Mouse (Mus musculus): ENCODE results near the gene Tfap2a. TPM values are rescaled to one million over a fixed set of nuclear protein-coding genes. Genes with fewer than 3 reads are reported as not detected.

Gene Tfap2a
- polyA plus RNA-seq, 1 experiment from 2014 or later = 10.1 TPM

- no peak overlapping the region for H3K4me2 ChIP-seq
- peaks cover 4% of the 10 kb centered on the region; the same call in 1 of the 2 replicates for H3K9me3 ChIP-seq
- H3K4me3 ChIP-seq (replicated peaks) = no peak overlapping the region
- peaks cover 19% of the 10 kb centered on the region for H3K4me1 ChIP-seq (replicated peaks)
- 3% methylated on average over 25 of the region's 25 CpGs for WGBS
- no peak for ATAC-seq (ENCODE audit: insufficient number of reproducible peaks, insufficient read depth, low FRiP score, low TSS enrichment, low read depth)
- H3K36me3 ChIP-seq = no peaks in the 10 kb centered on the region
- H3K27me3 ChIP-seq = peaks cover 93% of the 10 kb centered on the region
- H3K9ac ChIP-seq (replicated peaks) = no peak overlapping the region
- no peak overlapping the region for H3K27ac ChIP-seq
Measured at GRCm38 (mm10) chr13:40741841-40742550, 3.8 kb upstream of the Tfap2a start.

DNA sequence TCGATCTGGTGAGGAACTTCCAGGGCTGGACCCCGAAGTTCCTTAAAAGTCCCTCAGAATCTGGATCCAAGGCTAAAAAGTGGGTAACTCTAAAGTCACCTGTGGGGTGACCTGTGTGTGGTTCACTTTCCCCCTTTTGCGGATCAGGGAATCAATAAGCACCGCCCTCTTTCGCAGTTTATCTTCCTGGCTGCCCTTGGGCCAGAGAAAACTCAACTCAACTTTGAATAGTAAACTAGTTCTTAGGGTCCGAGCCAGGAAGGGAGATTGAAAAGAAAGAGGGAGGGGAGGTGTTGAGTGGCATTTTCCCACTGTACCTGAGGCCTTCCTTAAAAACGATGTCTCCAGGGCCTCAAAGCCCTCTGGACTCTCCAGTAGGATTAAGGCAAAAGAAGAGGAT, 3.3 kb upstream of the Tfap2a start:
- Histone ChIP-seq H3K4me3 (replicated peaks) (no peak overlapping the region), H3K27ac (no peak overlapping the region), H3K27me3 (peaks cover 98% of the 10 kb centered on the region), H3K4me2 (no peak overlapping the region), H3K4me1 (replicated peaks) (peaks cover 19% of the 10 kb centered on the region), H3K9ac (replicated peaks) (no peak overlapping the region), H3K36me3 (no peaks in the 10 kb centered on the region), H3K9me3 (peaks cover 4% of the 10 kb centered on the region; the same call in 1 of the 2 replicates)
- ATAC-seq (ENCODE audit: insufficient number of reproducible peaks, insufficient read depth, low FRiP score, low TSS enrichment, low read depth) = no peak
- 2% methylated on average over 7 of the region's 7 CpGs for WGBS

DNA sequence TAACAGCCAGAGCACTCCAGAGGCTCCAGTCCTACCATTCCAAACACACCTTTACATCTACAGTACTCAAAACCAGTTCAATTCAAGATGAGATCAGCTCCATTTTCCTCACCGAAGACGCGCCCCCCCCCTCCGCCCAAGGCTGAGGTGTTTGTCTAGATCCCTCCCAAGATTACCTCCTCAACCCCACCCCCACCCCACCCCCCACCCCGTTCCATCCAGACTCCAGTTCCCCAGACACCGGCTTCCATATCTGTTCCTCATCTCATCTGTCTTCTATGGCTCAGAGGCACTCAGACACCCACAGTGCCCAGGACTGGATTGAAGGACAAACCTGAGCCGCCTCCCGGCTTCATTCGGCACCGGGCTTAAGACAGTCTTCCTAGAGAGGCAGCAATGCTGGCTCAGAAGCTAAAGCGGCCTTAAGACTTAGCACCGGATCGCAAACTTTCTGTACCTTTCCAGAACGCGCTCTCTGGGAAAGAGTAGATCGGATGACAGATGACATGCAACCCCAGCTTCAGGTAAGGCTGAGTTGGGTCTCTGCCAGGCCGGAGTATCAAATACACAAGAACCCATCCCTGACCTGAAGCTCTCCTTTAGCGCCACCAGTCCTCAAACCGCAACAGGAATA, 2.7 kb upstream of the Tfap2a start:
- peaks cover 100% of the 10 kb centered on the region for H3K27me3 ChIP-seq
- peaks cover 3% of the 10 kb centered on the region; the same call in 1 of the 2 replicates for H3K9me3 ChIP-seq
- no peak overlapping the region for H3K4me3 ChIP-seq (replicated peaks)
- 3% methylated on average over 19 of the region's 19 CpGs for WGBS
- H3K36me3 ChIP-seq = no peaks in the 10 kb centered on the region
- peaks cover 22% of the 10 kb centered on the region for H3K4me1 ChIP-seq (replicated peaks)
- no peak for ATAC-seq (ENCODE audit: insufficient number of reproducible peaks, insufficient read depth, low FRiP score, low TSS enrichment, low read depth)
- no peak overlapping the region for H3K4me2 ChIP-seq
- no peak overlapping the region for H3K27ac ChIP-seq
- H3K9ac ChIP-seq (replicated peaks) = no peak overlapping the region

GRCm38 (mm10) chr13:40739901-40740300, 1.7 kb upstream of the Tfap2a start:
- Histone ChIP-seq H3K4me2 (no peak overlapping the region), H3K4me1 (replicated peaks) (peaks cover 24% of the 10 kb centered on the region), H3K9me3 (no peaks in the 10 kb centered on the region), H3K4me3 (replicated peaks) (no peak overlapping the region), H3K36me3 (no peaks in the 10 kb centered on the region), H3K27me3 (peaks cover 99% of the 10 kb centered on the region), H3K27ac (no peak overlapping the region), H3K9ac (replicated peaks) (no peak overlapping the region)
- ATAC-seq (ENCODE audit: insufficient number of reproducible peaks, insufficient read depth, low FRiP score, low TSS enrichment, low read depth) = no peak
- 2% methylated on average over 10 of the region's 10 CpGs for WGBS

- H3K4me1 ChIP-seq (replicated peaks) = peaks cover 22% of the 10 kb centered on the region
- H3K9me3 ChIP-seq = no peaks in the 10 kb centered on the region
- no peak for ATAC-seq (ENCODE audit: insufficient number of reproducible peaks, insufficient read depth, low FRiP score, low TSS enrichment, low read depth)
- no peak overlapping the region for H3K4me3 ChIP-seq (replicated peaks)
- peak overlapping the region; percentile 43; the same call in 1 of the 2 replicates for H3K4me2 ChIP-seq
- H3K27ac ChIP-seq = no peak overlapping the region
- under 1% methylated on average over 17 of the region's 17 CpGs for whole genome bisulfite sequencing
- H3K27me3 ChIP-seq = peaks cover 99% of the 10 kb centered on the region
- no peak overlapping the region for H3K9ac ChIP-seq (replicated peaks)
- H3K36me3 ChIP-seq = no peaks in the 10 kb centered on the region
Measured at GRCm38 (mm10) chr13:40739121-40739650, 1.0 kb upstream of the Tfap2a start.

DNA sequence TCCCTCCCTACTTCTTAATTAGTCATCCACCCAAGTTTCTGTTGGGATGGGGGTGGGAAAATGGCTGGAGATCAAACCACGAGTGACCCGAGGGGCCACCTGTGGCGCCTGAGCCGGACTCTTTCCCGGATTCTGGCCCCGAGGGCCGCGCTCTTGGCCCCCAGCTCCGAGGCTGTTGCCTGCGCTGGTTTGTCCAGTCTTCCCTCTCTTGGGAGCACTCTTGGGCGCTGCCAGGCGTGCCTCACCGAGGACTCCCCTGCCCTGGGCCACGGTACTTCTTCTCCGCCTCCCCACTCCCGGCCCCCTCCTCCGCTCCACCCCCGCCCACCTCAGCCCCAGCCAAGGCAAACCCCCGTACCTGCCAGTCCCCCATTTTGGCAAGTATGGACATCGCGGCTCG, 415 bp downstream of the Tfap2a start:
- Histone ChIP-seq H3K9ac (replicated peaks) (no peak overlapping the region), H3K9me3 (no peaks in the 10 kb centered on the region), H3K4me1 (replicated peaks) (peaks cover 29% of the 10 kb centered on the region), H3K27me3 (peaks cover 98% of the 10 kb centered on the region), H3K4me2 (peak overlapping the region; percentile 43), H3K4me3 (replicated peaks) (peak overlapping the region; percentile 28), H3K36me3 (no peaks in the 10 kb centered on the region), H3K27ac (no peak overlapping the region)
- no peak for ATAC-seq (ENCODE audit: insufficient number of reproducible peaks, insufficient read depth, low FRiP score, low TSS enrichment, low read depth)
- WGBS = 2% methylated on average over 22 of the region's 22 CpGs

DNA sequence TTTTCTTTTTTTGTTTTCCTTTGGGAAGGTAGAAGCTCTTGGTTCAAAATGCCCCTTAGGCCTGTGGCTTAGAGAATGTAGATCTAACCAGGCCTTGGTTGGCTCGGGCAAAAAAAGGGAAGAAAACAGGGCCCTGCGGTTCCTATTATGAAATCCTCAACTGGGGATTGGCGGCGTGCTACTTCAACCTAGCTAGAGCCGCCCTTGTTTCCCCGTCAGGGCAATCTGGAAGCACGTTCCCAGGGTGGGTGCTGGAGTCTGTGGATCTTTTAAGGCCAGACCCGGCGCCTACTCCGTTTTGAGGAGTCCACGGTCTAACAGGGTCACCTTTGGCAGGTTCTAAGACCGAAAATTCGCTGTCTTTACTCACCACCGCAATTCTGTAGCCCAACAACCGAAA, 1.1 kb downstream of the Tfap2a start:
- Histone ChIP-seq H3K27me3 (peaks cover 98% of the 10 kb centered on the region), H3K27ac (peak overlapping the region; percentile 45; the same call in 1 of the 2 replicates), H3K9ac (replicated peaks) (0 out of 2 replicates have a peak overlapping the region, but pooled peaks have one; percentile 12), H3K4me3 (replicated peaks) (peak overlapping the region; percentile 28), H3K4me2 (peak overlapping the region; percentile 18; the same call in 1 of the 2 replicates), H3K36me3 (no peaks in the 10 kb centered on the region), H3K9me3 (no peaks in the 10 kb centered on the region), H3K4me1 (replicated peaks) (peaks cover 32% of the 10 kb centered on the region)
- WGBS = 4% methylated on average over 15 of the region's 15 CpGs
- ATAC-seq (ENCODE audit: insufficient number of reproducible peaks, insufficient read depth, low FRiP score, low TSS enrichment, low read depth) = no peak

GRCm38 (mm10) chr13:40736107-40736780, 1.9 kb downstream of the Tfap2a start:
- no peaks in the 10 kb centered on the region for H3K36me3 ChIP-seq
- H3K27ac ChIP-seq = no peak overlapping the region
- WGBS = 6% methylated on average over 19 of the region's 19 CpGs
- H3K9ac ChIP-seq (replicated peaks) = no peak overlapping the region; the same call in 1 of the 2 replicates
- peak overlapping the region; percentile 27 for H3K4me3 ChIP-seq (replicated peaks)
- peaks cover 38% of the 10 kb centered on the region for H3K4me1 ChIP-seq (replicated peaks)
- peak overlapping the region; percentile 48 for H3K4me2 ChIP-seq
- ATAC-seq (ENCODE audit: insufficient number of reproducible peaks, insufficient read depth, low FRiP score, low TSS enrichment, low read depth) = no peak
- peaks cover 98% of the 10 kb centered on the region for H3K27me3 ChIP-seq
- H3K9me3 ChIP-seq = no peaks in the 10 kb centered on the region

DNA sequence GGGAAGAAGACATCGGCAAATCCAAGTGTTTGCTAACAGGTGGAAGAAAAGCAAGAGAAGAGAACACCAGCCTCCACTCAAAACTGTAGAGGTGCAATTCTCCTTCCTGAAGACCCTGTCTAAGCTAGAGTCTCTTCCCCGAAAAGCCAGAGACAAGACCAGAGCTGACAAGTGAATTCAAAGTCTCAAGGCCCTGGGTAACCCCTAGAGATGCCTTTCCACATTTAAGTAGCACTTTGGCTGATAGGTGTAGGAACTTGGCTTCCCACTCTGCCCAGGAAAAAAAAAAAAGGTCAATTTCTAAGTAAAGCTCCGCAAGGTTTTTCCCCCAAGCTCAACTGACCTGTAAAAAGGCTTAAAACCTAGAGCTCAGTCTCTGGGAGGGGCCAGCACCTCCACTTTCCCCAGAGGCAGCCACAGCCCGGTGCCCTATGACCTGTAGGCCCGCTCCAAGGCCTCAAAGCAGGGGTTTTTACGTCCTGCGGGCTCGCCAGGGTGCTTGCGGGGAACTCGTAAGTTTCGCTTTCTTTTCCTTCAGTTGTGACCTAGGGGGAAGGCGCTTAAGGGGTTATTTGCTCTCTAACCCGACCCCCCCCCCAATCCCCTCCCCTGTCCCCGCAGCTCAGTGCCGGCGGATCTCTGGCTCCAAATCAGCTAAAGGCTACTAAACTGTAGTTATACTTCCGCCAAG, 2.6 kb downstream of the Tfap2a start:
- Histone ChIP-seq H3K36me3 (no peaks in the 10 kb centered on the region), H3K27ac (no peak overlapping the region), H3K4me3 (replicated peaks) (peak overlapping the region; percentile 27), H3K27me3 (peaks cover 98% of the 10 kb centered on the region), H3K9ac (replicated peaks) (no peak overlapping the region; the same call in 1 of the 2 replicates), H3K4me1 (replicated peaks) (peaks cover 43% of the 10 kb centered on the region), H3K9me3 (no peaks in the 10 kb centered on the region), H3K4me2 (peak overlapping the region; percentile 48)
- no peak for ATAC-seq (ENCODE audit: insufficient number of reproducible peaks, insufficient read depth, low FRiP score, low TSS enrichment, low read depth)
- 2% methylated on average over 17 of the region's 17 CpGs for WGBS

DNA sequence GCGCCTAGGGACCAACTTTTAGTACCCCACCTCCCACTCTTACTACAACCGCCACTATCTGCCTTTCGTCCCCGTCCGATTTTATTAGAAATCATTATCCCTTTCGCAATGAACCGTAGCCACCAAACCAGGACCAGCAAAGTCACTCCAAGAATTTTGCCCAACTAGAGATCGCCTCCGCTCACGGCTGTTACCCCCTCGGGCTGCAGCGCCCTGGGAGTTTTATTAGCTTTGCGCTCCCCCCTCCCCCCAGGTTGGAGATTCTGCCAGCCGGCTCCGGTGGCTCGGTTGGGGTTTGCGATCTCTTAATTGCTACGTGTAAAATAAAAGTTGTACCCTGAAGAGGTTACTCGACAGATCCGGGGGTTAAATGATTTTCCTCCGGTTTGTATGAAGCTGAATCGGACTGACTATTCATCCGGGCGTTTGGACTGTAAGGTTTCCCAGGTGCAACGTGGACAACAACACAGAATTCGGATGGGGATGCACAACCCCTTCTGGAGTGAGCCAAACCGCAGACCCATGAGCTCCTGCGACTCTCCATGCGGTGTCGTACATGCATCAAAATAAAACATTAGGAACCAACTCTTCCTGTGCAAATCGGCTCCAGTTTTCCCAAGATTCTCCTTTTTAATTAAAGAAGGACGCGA, 3.7 kb downstream of the Tfap2a start:
- H3K9me3 ChIP-seq = no peaks in the 10 kb centered on the region
- peaks cover 48% of the 10 kb centered on the region for H3K4me1 ChIP-seq (replicated peaks)
- H3K27ac ChIP-seq = 0 out of 2 replicates have a peak overlapping the region, but pooled peaks have one; percentile 29
- WGBS = under 1% methylated on average over 33 of the region's 33 CpGs
- peak overlapping the region; percentile 77 for H3K4me2 ChIP-seq
- peaks cover 92% of the 10 kb centered on the region for H3K27me3 ChIP-seq
- H3K9ac ChIP-seq (replicated peaks) = peak overlapping the region; percentile 12; the same call in 1 of the 2 replicates
- ATAC-seq (ENCODE audit: insufficient number of reproducible peaks, insufficient read depth, low FRiP score, low TSS enrichment, low read depth) = no peak
- H3K4me3 ChIP-seq (replicated peaks) = peak overlapping the region; percentile 56
- H3K36me3 ChIP-seq = no peaks in the 10 kb centered on the region
